Mouse (Mus musculus): ENCODE data around the gene Map4k1. TPM values are rescaled to one million over a fixed set of nuclear protein-coding genes. Genes with fewer than 3 reads are reported as not detected.

The Map4k1 gene
- polyA plus RNA-seq (2015; fragmentation: Nextera tagmentation; extraction: Ambion mirVana), result 10.3 and 19.2 TPM in 2 replicates

DNA sequence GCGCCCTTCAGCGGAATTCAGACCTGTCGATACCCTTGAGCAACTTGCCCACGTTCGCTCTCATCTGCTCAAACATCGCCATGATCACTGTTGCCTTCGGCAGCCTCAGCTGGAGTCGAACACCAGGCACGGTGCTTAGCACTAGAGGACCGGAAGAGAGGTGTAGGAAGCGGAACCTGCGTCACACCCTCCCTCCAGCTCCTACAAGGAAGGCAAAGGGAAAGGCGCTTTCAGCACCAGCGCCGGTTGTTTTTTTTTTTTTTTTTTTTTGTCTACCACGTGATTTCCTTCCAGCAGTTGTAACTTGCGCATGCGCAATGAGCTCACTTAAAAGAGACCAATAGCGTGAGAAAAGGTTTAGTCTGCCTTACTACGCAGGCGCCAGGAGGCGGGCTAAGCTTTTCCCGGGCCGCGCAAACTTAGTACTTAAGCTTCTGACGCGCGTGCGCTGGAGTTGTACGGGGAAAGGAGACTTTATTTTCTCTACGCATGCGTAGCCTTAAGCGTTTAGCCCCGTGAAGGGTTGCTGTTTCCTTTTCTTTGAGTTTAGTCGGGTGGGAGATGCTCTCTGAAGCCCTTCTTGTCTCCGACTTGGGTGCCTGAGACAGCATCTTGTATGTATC, at the start of gene Map4k1, which contains the start of gene Eif3k:
Map4k1 (plus strand) TSS at position 400 of the 623 bp plus-strand sequence.
Eif3k (minus strand) TSS at position 214 of the 623 bp plus-strand sequence.
- Histone ChIP-seq H3K4me2 (peak within 1 kb of the TSS; percentile 91), H3K36me3 (peaks cover 27% of the 10 kb centered on the region), H3K9ac (replicated peaks) (peak within 1 kb of the TSS; percentile 64), H3K4me1 (peaks cover 21% of the 10 kb centered on the region), H3K4me3 (replicated peaks) (peak within 1 kb of the TSS; percentile 64), H3K27me3 (replicated peaks) (no peaks in the 10 kb centered on the region), H3K27ac (replicated peaks) (peak within 1 kb of the TSS; percentile 79), H3K9me3 (replicated peaks) (no peaks in the 10 kb centered on the region)
- under 1% methylated on average over 36 of the region's 36 CpGs for WGBS
- peak; percentile 95 for ATAC-seq (ENCODE audit: low FRiP score)

DNA sequence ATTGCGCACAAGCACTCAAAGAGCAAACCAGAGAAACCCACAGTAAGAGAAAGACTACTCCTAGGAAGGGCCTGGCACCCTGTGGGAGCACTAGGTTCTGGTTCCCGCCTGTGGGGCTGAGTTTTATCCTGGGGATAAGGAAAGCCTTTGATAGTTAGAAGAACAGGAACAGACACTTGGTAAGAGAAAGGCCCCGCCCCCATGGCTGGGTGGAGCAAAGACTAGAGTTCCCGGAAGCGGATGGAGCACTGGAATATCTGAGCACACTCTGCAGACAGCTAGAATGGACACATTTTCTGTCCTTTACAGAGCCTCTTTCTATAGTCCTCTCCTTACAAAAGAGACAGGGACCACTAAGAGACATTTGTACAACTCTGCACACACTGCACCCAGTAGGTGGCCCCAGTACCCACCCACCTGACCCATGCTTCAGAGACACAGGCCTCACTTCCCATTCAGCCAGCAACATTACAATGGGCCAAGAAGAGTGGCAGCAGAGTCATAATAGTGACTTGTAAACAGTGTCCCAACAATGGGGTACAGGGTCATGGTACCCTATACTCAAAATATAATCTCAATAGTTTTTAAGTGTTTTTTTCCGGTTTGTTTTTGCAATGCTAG, 49.3 kb upstream of the Map4k1 start:
- no peaks in the 10 kb centered on the region for H3K27me3 ChIP-seq (replicated peaks)
- H3K9me3 ChIP-seq (replicated peaks), result no peaks in the 10 kb centered on the region
- no peaks in the 10 kb centered on the region for H3K36me3 ChIP-seq
- no peak overlapping the region for H3K4me3 ChIP-seq (replicated peaks)
- WGBS, result 83% methylated on average over 6 of the region's 6 CpGs
- no peak overlapping the region for H3K27ac ChIP-seq (replicated peaks)
- no peak overlapping the region for H3K9ac ChIP-seq (replicated peaks)
- H3K4me2 ChIP-seq, result no peak overlapping the region
- no peak for ATAC-seq (ENCODE audit: low FRiP score)
- peaks cover 32% of the 10 kb centered on the region for H3K4me1 ChIP-seq

DNA sequence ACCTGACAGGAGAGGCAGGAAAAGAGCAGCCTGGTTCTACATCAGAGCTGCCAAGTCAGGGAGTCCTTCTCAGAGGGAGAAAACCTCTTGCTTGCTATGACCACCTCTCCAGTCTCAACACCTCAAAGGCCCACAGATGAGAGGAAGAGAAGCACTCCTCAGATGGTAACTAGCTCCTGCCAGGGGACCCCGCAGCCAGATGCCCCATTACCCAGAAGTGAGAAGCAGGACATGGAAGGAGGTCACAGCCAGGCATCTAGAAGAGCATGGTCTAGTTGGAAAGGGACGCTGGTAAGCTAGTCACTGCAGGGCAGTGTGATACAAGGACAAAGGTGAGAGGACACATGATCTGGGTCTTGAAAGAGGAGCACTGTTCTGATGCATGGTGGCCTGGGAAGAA, 48.0 kb upstream of the Map4k1 start:
- 98% methylated on average over 2 of the region's 2 CpGs for WGBS
- no peak overlapping the region for H3K4me2 ChIP-seq

DNA sequence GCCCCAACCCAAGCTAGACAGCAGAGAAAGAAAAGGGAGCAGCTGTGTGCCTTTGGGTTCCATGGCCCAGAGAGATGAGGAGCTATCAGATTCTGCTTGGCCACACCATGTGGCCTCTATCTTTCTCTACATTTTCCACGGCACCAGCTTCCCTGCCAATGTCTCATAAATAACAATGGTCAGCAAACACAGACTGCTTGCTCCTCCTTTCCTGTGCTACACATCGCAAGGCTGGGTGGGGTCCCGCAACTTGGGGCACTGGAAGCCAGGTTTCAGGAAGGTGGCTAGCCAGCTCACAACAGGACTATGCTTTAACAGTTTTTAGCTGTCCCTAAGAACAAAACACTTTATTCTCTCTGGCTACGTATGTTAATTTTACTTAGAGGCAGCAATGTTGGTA, 45.1 kb upstream of the Map4k1 start:
- H3K36me3 ChIP-seq, result no peaks in the 10 kb centered on the region
- 54% methylated on average over 4 of the region's 4 CpGs for WGBS
- no peaks in the 10 kb centered on the region for H3K9me3 ChIP-seq (replicated peaks)
- H3K4me3 ChIP-seq (replicated peaks), result no peak overlapping the region
- H3K4me1 ChIP-seq, result peaks cover 27% of the 10 kb centered on the region
- no peak overlapping the region for H3K4me2 ChIP-seq
- no peak overlapping the region for H3K9ac ChIP-seq (replicated peaks)
- peak overlapping the region; percentile 43; the same call in 1 of the 2 replicates for H3K27ac ChIP-seq (replicated peaks)
- ATAC-seq (ENCODE audit: low FRiP score), result no peak
- no peaks in the 10 kb centered on the region for H3K27me3 ChIP-seq (replicated peaks)

More for the DNA sequence above, 48.0 kb upstream of the Map4k1 start:
- Histone ChIP-seq H3K9ac (replicated peaks) (no peak overlapping the region), H3K4me1 (peaks cover 35% of the 10 kb centered on the region), H3K27me3 (replicated peaks) (no peaks in the 10 kb centered on the region), H3K4me3 (replicated peaks) (no peak overlapping the region), H3K27ac (replicated peaks) (no peak overlapping the region), H3K9me3 (replicated peaks) (no peaks in the 10 kb centered on the region), H3K36me3 (no peaks in the 10 kb centered on the region)
- ATAC-seq (ENCODE audit: low FRiP score), result no peak

DNA sequence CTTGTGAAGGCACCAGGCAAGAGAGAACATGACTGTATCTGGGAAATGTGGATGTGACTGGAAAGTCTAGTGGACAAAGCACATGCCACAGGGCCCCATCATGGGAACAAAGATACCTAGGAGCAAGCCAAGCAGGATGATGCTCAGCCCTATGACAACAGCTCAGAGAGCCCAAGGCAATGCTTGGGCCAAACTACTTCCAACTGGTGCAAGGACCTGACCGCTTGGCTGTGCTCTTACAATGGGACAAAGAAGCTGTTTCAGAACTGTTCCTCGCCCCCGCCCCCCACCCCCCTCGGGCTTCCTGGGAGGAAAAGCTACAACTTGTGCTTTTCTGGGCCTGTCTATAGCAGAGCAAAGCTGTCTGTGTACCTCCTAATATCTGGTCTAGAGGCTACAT, 43.2 kb upstream of the Map4k1 start:
- H3K27ac ChIP-seq (replicated peaks), result peak overlapping the region; percentile 48; the same call in 1 of the 2 replicates
- no peak overlapping the region for H3K4me3 ChIP-seq (replicated peaks)
- no peaks in the 10 kb centered on the region for H3K9me3 ChIP-seq (replicated peaks)
- no peak overlapping the region for H3K9ac ChIP-seq (replicated peaks)
- WGBS, result 64% methylated on average over 4 of the region's 4 CpGs
- no peak overlapping the region for H3K4me2 ChIP-seq
- ATAC-seq (ENCODE audit: low FRiP score), result no peak
- no peaks in the 10 kb centered on the region for H3K36me3 ChIP-seq
- H3K27me3 ChIP-seq (replicated peaks), result no peaks in the 10 kb centered on the region
- peaks cover 27% of the 10 kb centered on the region for H3K4me1 ChIP-seq

DNA sequence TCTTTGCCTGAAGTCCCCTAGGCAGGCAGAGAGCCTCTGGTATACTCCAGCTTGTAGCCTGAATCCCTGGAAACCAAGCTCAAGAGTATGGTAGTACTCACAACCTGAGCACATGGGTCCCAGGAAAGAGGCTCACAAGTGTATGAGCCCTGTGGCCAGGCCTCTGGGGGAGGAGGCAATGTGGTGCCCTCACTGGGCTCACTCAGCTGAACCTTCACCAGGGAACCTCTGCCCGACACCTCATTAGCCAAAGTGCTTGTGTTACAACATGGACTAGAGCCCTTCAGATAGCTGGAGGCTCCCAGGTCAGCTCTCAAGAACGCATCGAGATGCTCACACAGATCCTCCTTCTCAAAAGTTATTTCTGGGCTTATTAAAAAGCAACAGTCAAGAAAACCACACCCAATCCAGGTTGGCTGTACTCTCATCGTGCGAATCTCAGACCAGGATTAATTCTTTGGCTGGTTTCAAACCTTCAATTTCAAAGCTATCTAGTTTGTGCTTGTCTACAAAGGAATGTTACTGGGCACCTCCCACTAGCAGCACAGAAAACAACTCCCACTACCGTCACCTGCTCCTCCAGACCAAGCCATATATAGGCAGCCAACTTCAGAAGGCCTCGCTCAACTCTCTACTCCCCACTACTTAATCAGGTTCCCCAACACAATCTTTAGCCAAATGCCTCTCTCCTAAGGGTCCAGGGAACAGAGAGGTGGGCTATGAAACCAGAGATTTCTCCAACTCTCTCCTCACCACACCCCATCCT, 42.2 kb upstream of the Map4k1 start:
- Histone ChIP-seq H3K27me3 (replicated peaks) (no peaks in the 10 kb centered on the region), H3K27ac (replicated peaks) (peak overlapping the region; percentile 28; the same call in 1 of the 2 replicates), H3K9ac (replicated peaks) (no peak overlapping the region), H3K4me1 (peaks cover 30% of the 10 kb centered on the region), H3K36me3 (no peaks in the 10 kb centered on the region), H3K9me3 (replicated peaks) (no peaks in the 10 kb centered on the region), H3K4me3 (replicated peaks) (no peak overlapping the region), H3K4me2 (no peak overlapping the region)
- 91% methylated on average over 7 of the region's 7 CpGs for WGBS
- no peak for ATAC-seq (ENCODE audit: low FRiP score)

- Histone ChIP-seq H3K27ac (replicated peaks) (peak overlapping the region; percentile 56; the same call in 1 of the 2 replicates), H3K4me1 (peaks cover 41% of the 10 kb centered on the region)
Measured at GRCm38 (mm10) chr7:28941129-28941528, 40.7 kb upstream of the Map4k1 start.

GRCm38 (mm10) chr7:28941542-28941941, 40.3 kb upstream of the Map4k1 start:
- H3K9ac ChIP-seq (replicated peaks), result no peak overlapping the region
- no peak for ATAC-seq (ENCODE audit: low FRiP score)
- H3K27me3 ChIP-seq (replicated peaks), result no peaks in the 10 kb centered on the region
- no peak overlapping the region for H3K4me2 ChIP-seq
- WGBS, result 84% methylated on average over 4 of the region's 4 CpGs
- H3K4me3 ChIP-seq (replicated peaks), result no peak overlapping the region
- no peaks in the 10 kb centered on the region for H3K9me3 ChIP-seq (replicated peaks)
- peaks cover 41% of the 10 kb centered on the region for H3K4me1 ChIP-seq
- H3K27ac ChIP-seq (replicated peaks), result peak overlapping the region; percentile 56; the same call in 1 of the 2 replicates
- H3K36me3 ChIP-seq, result no peaks in the 10 kb centered on the region

More at GRCm38 (mm10) chr7:28941129-28941528, 40.7 kb upstream of the Map4k1 start:
- no peak for ATAC-seq (ENCODE audit: low FRiP score)
- H3K36me3 ChIP-seq, result no peaks in the 10 kb centered on the region
- no peak overlapping the region for H3K4me3 ChIP-seq (replicated peaks)
- no peaks in the 10 kb centered on the region for H3K9me3 ChIP-seq (replicated peaks)
- 84% methylated on average over 4 of the region's 4 CpGs for WGBS
- H3K4me2 ChIP-seq, result no peak overlapping the region
- no peaks in the 10 kb centered on the region for H3K27me3 ChIP-seq (replicated peaks)
- no peak overlapping the region for H3K9ac ChIP-seq (replicated peaks)

- Histone ChIP-seq H3K27me3 (replicated peaks) (no peaks in the 10 kb centered on the region), H3K36me3 (no peaks in the 10 kb centered on the region), H3K4me3 (replicated peaks) (no peak overlapping the region), H3K9ac (replicated peaks) (no peak overlapping the region), H3K4me2 (no peak overlapping the region), H3K27ac (replicated peaks) (peak overlapping the region; percentile 67), H3K9me3 (replicated peaks) (no peaks in the 10 kb centered on the region), H3K4me1 (peaks cover 35% of the 10 kb centered on the region)
- ATAC-seq (ENCODE audit: low FRiP score), result no peak
- 71% methylated on average over 5 of the region's 5 CpGs for WGBS
Measured at GRCm38 (mm10) chr7:28943451-28944180, 38.2 kb upstream of the Map4k1 start.

DNA sequence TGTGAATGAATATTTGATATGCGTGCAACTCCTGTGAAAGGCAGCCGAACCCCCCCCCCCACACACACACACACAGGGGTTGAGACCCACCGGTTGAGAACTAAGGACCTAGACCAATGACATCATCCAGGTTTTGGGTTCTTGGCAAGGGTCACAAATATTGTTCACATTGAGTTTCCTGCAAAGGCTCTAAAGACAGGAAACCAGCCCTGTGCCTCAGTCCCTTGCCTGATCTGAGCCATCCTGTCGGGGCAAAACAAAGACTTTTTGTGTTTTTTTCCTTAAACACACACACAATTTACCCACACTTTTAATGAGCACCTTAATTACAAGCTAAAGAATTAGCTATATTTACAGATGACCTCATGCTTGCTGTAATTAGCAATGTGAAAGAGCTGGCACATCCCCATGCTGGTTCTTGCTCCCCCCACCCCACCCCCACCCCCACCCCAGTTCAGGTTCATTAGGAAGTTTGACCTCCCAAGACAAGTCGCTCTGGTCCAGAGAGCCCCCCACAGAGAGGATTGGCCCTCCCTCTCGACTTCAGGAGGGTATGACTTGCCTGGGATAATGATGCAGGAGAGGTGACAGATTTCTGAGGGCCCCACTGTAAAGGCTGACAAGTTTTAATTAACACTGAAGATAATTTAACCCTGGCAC, 37.0 kb upstream of the Map4k1 start:
- Histone ChIP-seq H3K27me3 (replicated peaks) (no peaks in the 10 kb centered on the region), H3K9ac (replicated peaks) (no peak overlapping the region)
- 43% methylated on average over 6 of the region's 6 CpGs for WGBS

More for the DNA sequence above, 37.0 kb upstream of the Map4k1 start:
- Histone ChIP-seq H3K4me1 (peaks cover 31% of the 10 kb centered on the region), H3K9me3 (replicated peaks) (no peaks in the 10 kb centered on the region), H3K4me3 (replicated peaks) (no peak overlapping the region), H3K4me2 (no peak overlapping the region), H3K36me3 (no peaks in the 10 kb centered on the region), H3K27ac (replicated peaks) (peak overlapping the region; percentile 58)
- ATAC-seq (ENCODE audit: low FRiP score), result no peak

Data from neural tube, embryonic 15.5 days (tissue).